Comparison of ENCODE assay signal across 12 mouse cellular contexts in genomic region chr2:12709924-12710240, GRCm38 (mm10).
DNase-seq lines count a peak whose midpoint lies in the region; ATAC-seq lines count a peak whose summit lies in the region.
"Had no signal": no experiment of that assay in that cellular context is flagged by ENCODE, and none has a peak within 500 bp of the region (broad histone marks: within the 10 kb centered on the region; RNA-seq: fewer than 3 reads in every experiment).

No protein-coding gene starts in this region.

- no peaks in the 10 kb centered on the region for H3K27me3 ChIP-seq in forebrain, embryonic 11.5 days (ENCODE audit: control insufficient read depth, insufficient read depth, low read length)
- H3K27me3 ChIP-seq in forebrain, embryonic 10.5 days (ENCODE audit: poor library complexity, severe bottlenecking), result no peaks in the 10 kb centered on the region
- no peaks in the 10 kb centered on the region for H3K27me3 ChIP-seq in hindbrain, embryonic 13.5 days
- H3K27me3 ChIP-seq: intestine, embryonic 15.5 days had no signal

- H3K4me2 ChIP-seq in forebrain, embryonic 11.5 days (ENCODE audit: low read depth, low read length, severe bottlenecking), result no peak overlapping the region
- peak overlapping the region; percentile 40 for H3K4me2 ChIP-seq in hindbrain, embryonic 13.5 days
- H3K4me2 ChIP-seq: intestine, embryonic 15.5 days had no signal

- peak; percentile 74 for ATAC-seq in forebrain, embryonic 11.5 days (replicated peaks; ENCODE audit: low FRiP score)
- ATAC-seq in hindbrain, embryonic 13.5 days (ENCODE audit: low FRiP score), result peak; percentile 57
- no peak for ATAC-seq in CD4-positive, CD25-positive, alpha-beta regulatory T cell, adult 4 months

- 94% methylated on average over 2 of the region's 2 CpGs for WGBS in forebrain, embryonic 11.5 days
- WGBS in forebrain, embryonic 10.5 days, result 97% methylated on average over 2 of the region's 2 CpGs
- WGBS in hindbrain, embryonic 13.5 days, result 55% methylated on average over 2 of the region's 2 CpGs

- no peak overlapping the region for H3K9ac ChIP-seq in forebrain, embryonic 11.5 days (ENCODE audit: low read length)
- H3K9ac ChIP-seq in hindbrain, embryonic 13.5 days, result no peak overlapping the region
- H3K9ac ChIP-seq: intestine, embryonic 15.5 days; liver, embryonic 14.5 days had no signal

- H3K9me3 ChIP-seq in forebrain, embryonic 11.5 days (ENCODE audit: control insufficient read depth, low read length), result no peaks in the 10 kb centered on the region
- H3K9me3 ChIP-seq in forebrain, embryonic 10.5 days, result no peaks in the 10 kb centered on the region
- H3K9me3 ChIP-seq in hindbrain, embryonic 13.5 days, result no peaks in the 10 kb centered on the region
- H3K9me3 ChIP-seq: intestine, embryonic 15.5 days had no signal

- H3K36me3 ChIP-seq in forebrain, embryonic 11.5 days (ENCODE audit: control insufficient read depth, insufficient read depth, low read length), result no peaks in the 10 kb centered on the region
- H3K36me3 ChIP-seq in forebrain, embryonic 10.5 days (replicated peaks), result no peaks in the 10 kb centered on the region
- H3K36me3 ChIP-seq in hindbrain, embryonic 13.5 days, result no peaks in the 10 kb centered on the region
- H3K36me3 ChIP-seq: intestine, embryonic 15.5 days had no signal

- no peak for DNase-seq in forebrain, embryonic 11.5 days (ENCODE audit: low spot score)
- DNase-seq in forebrain, embryonic 10.5 days (ENCODE audit: extremely low spot score, low spot score), result no peak
- peak; percentile 10 for DNase-seq in left cerebral cortex, adult 11 months (ENCODE audit: low spot score)
- DNase-seq in left cerebral cortex, postnatal 4 days, result no peak
- DNase-seq in Muller cell, postnatal 12 days (ENCODE audit: inconsistent ontology term), result peak; percentile 61
- DNase-seq in gastrocnemius, postnatal 36 days, result no peak
- DNase-seq: B cell, adult 2 months; thymus, postnatal 36 days had no signal

- H3K4me3 ChIP-seq in forebrain, embryonic 11.5 days (ENCODE audit: low read depth, low read length), result no peak overlapping the region
- H3K4me3 ChIP-seq in forebrain, embryonic 10.5 days, result no peak overlapping the region
- no peak overlapping the region for H3K4me3 ChIP-seq in hindbrain, embryonic 13.5 days
- H3K4me3 ChIP-seq: intestine, embryonic 15.5 days had no signal

- H3K27ac ChIP-seq in forebrain, embryonic 11.5 days (ENCODE audit: low read depth, low read length), result no peak overlapping the region
- H3K27ac ChIP-seq in forebrain, embryonic 10.5 days, result no peak overlapping the region
- H3K27ac ChIP-seq in hindbrain, embryonic 13.5 days, result 0 out of 2 replicates have a peak overlapping the region, but pooled peaks have one; percentile 50
- H3K27ac ChIP-seq: intestine, embryonic 15.5 days; liver, embryonic 14.5 days had no signal

- H3K4me1 ChIP-seq in forebrain, embryonic 11.5 days (replicated peaks; ENCODE audit: control insufficient read depth, insufficient read depth, low read length), result no peaks in the 10 kb centered on the region
- H3K4me1 ChIP-seq in forebrain, embryonic 10.5 days, result peaks cover 5% of the 10 kb centered on the region
- peaks cover 15% of the 10 kb centered on the region for H3K4me1 ChIP-seq in hindbrain, embryonic 13.5 days (replicated peaks)
- H3K4me1 ChIP-seq: intestine, embryonic 15.5 days had no signal

- intact Hi-C loops in left cerebral cortex, postnatal 4 days (cut with DNase I), result loop anchor here (2.0 to 10.0 kb wide), 3 partner anchors 255 to 527 kb away; no protein-coding TSS in a partner anchor
- intact Hi-C loops in gastrocnemius, postnatal 36 days (cut with DNase I), result loop anchor here (5.0 to 10.0 kb wide), 2 partner anchors 215 to 527 kb away; partner anchors contain the start of gene Pter

Comparison
In these comparisons a context has a peak if more than half of its experiments do, and no peak if none do; other contexts are left out.
1. DNase-seq: peak in left cerebral cortex, adult 11 months (single experiment) and Muller cell, postnatal 12 days (single experiment); none in forebrain, embryonic 11.5 days (single experiment), forebrain, embryonic 10.5 days (single experiment), left cerebral cortex, postnatal 4 days (single experiment) and gastrocnemius, postnatal 36 days (0 of 2).